Mouse (Mus musculus) MEL (cell line): ENCODE measurements around the gene Odf2l. TPM values are rescaled to one million over a fixed set of nuclear protein-coding genes. Genes with fewer than 3 reads are reported as not detected.

Experiments
- DNase-seq: peaks from one replicate; pipeline ENCODE4 v3.0.0; 2011; ENCODE audit warnings: low read depth, low spot score
- H3K27ac ChIP-seq: 2 replicates; pipeline ENCODE4 v1.5.1; 2012; ENCODE audit warnings: low read depth, mild to moderate bottlenecking, control low read depth, low read length, moderate library complexity; ENCODE audit not compliant: control insufficient read depth
- H3K27me3 ChIP-seq, 2 experiments: fragments of 150-350 bp in 1 of 2; sonication (generic) in 1 of 2; 2 replicates each; pipeline ENCODE4 v1.6.1; 2012; ENCODE audit warnings: low read length in 2 of 2, mild to moderate bottlenecking in 2 of 2, improper control_type of control experiment in 1 of 2, moderate library complexity in 1 of 2; ENCODE audit not compliant: insufficient read depth in 2 of 2, control insufficient read depth in 1 of 2
- H3K36me3 ChIP-seq, 2 experiments: 2 replicates each; pipeline ENCODE4 v1.6.1; 2012 to 2014; ENCODE audit warnings: low read length in 2 of 2, improper control_type of control experiment in 1 of 2, inconsistent platforms in 1 of 2, mild to moderate bottlenecking in 1 of 2; ENCODE audit not compliant: insufficient read depth in 2 of 2, control insufficient read depth in 1 of 2
- H3K4me1 ChIP-seq, 2 experiments: fragments of 150-350 bp in 1 of 2; sonication (generic) in 1 of 2; 2 replicates each; pipeline ENCODE4 v1.6.1; 2012; ENCODE audit warnings: low read length in 2 of 2, improper control_type of control experiment in 1 of 2, mild to moderate bottlenecking in 1 of 2; ENCODE audit not compliant: insufficient read depth in 2 of 2, control insufficient read depth in 1 of 2
- H3K4me3 ChIP-seq, 2 experiments: fragments of 150-350 bp in 1 of 2; sonication (generic) in 1 of 2; 2 replicates each; pipeline ENCODE4 v1.5.1; 2012; ENCODE audit warnings: low read depth in 2 of 2, low read length in 2 of 2, mild to moderate bottlenecking in 2 of 2, moderate library complexity in 2 of 2, control low read depth in 1 of 2, improper control_type of control experiment in 1 of 2; ENCODE audit not compliant: control insufficient read depth in 1 of 2, insufficient read depth in 1 of 2
- H3K79me2 ChIP-seq: 2 replicates; pipeline ENCODE4 v1.6.1; 2012; ENCODE audit warnings: mild to moderate bottlenecking, low read length, moderate library complexity; ENCODE audit not compliant: control insufficient read depth, poor library complexity, insufficient read depth
- H3K9ac ChIP-seq: 2 replicates; pipeline ENCODE4 v1.6.1; 2012; ENCODE audit warnings: low read depth, mild to moderate bottlenecking, control low read depth, low read length, moderate library complexity; ENCODE audit not compliant: control insufficient read depth, poor library complexity, severe bottlenecking
- H3K9me3 ChIP-seq: fragments of 150-350 bp; sonication (generic); replicated peaks from 2 replicates; pipeline ENCODE4 v1.6.1; 2012; ENCODE audit warnings: mild to moderate bottlenecking, low read length, improper control_type of control experiment, moderate library complexity; ENCODE audit not compliant: insufficient read depth
- CHD1 ChIP-seq: IDR thresholded peaks from 2 replicates; pipeline ENCODE4 v1.6.1; 2012; ENCODE audit warnings: low read depth, mild to moderate bottlenecking, inconsistent platforms, low read length, improper control_type of control experiment
- EP300 ChIP-seq, 2 experiments: IDR thresholded peaks; 2 replicates each; pipeline ENCODE4 v1.6.1; 2011; ENCODE audit warnings: improper control_type of control experiment in 2 of 2, low read length in 2 of 2, low read depth in 1 of 2, mild to moderate bottlenecking in 1 of 2
- ETS1 ChIP-seq: IDR thresholded peaks from 2 replicates; pipeline ENCODE4 v1.6.1; 2012; ENCODE audit warnings: low read depth, mild to moderate bottlenecking, inconsistent platforms, low read length, improper control_type of control experiment, moderate library complexity
- GABPA ChIP-seq: IDR thresholded peaks from 2 replicates; pipeline ENCODE4 v1.6.1; 2012; ENCODE audit warnings: low read depth, mild to moderate bottlenecking, inconsistent platforms, low read length, improper control_type of control experiment, moderate library complexity
- GATA1 ChIP-seq: IDR thresholded peaks from 2 replicates; pipeline ENCODE4 v1.6.1; 2011; ENCODE audit warnings: low read depth, low read length, improper control_type of control experiment
- KAT2A ChIP-seq: conservative IDR thresholded peaks from 2 replicates; pipeline ENCODE4 v1.6.1; 2012; ENCODE audit warnings: low read depth, low read length, improper control_type of control experiment, inconsistent platforms
- MAZ ChIP-seq: IDR thresholded peaks from 2 replicates; pipeline ENCODE4 v1.6.1; 2012; ENCODE audit warnings: low read depth, mild to moderate bottlenecking, inconsistent platforms, low read length, improper control_type of control experiment
- MXI1 ChIP-seq: IDR thresholded peaks from 2 replicates; pipeline ENCODE4 v1.6.1; 2011; ENCODE audit warnings: mild to moderate bottlenecking, low read depth, low read length, improper control_type of control experiment
- POLR2AphosphoS5 ChIP-seq: IDR thresholded peaks from 2 replicates; pipeline ENCODE4 v1.6.1; 2012; ENCODE audit warnings: low read depth, borderline replicate concordance, mild to moderate bottlenecking, inconsistent platforms, low read length, moderate library complexity, mixed read lengths
- RAD21 ChIP-seq: IDR thresholded peaks from 2 replicates; pipeline ENCODE4 v1.6.1; 2011; ENCODE audit warnings: mild to moderate bottlenecking, low read depth, low read length, improper control_type of control experiment
- RCOR1 ChIP-seq: IDR thresholded peaks from 2 replicates; pipeline ENCODE4 v1.6.1; 2012; ENCODE audit warnings: low read depth, mild to moderate bottlenecking, inconsistent platforms, low read length, improper control_type of control experiment
- SMC3 ChIP-seq: IDR thresholded peaks from 2 replicates; pipeline ENCODE4 v1.6.1; 2011; ENCODE audit warnings: low read depth, low read length, improper control_type of control experiment
- TAL1 ChIP-seq: IDR thresholded peaks from 2 replicates; pipeline ENCODE4 v1.6.1; 2012; ENCODE audit warnings: mild to moderate bottlenecking, inconsistent platforms, low read length, moderate library complexity, mixed read lengths
- TBP ChIP-seq: IDR thresholded peaks from 2 replicates; pipeline ENCODE4 v1.8.0; 2011; ENCODE audit warnings: low read depth, low read length, improper control_type of control experiment
- TCF12 ChIP-seq: IDR thresholded peaks from 2 replicates; pipeline ENCODE4 v1.6.1; 2014; ENCODE audit warnings: low read depth, mild to moderate bottlenecking, inconsistent platforms, low read length, improper control_type of control experiment, moderate library complexity
- USF1 ChIP-seq: IDR thresholded peaks from 2 replicates; pipeline ENCODE4 v1.6.1; 2014; ENCODE audit warnings: low read depth, mild to moderate bottlenecking, inconsistent platforms, low read length, improper control_type of control experiment, moderate library complexity
- ZC3H11A ChIP-seq: IDR thresholded peaks from 2 replicates; pipeline ENCODE4 v1.6.1; 2012; ENCODE audit warnings: low read depth, mild to moderate bottlenecking, inconsistent platforms, low read length, improper control_type of control experiment
- ZMIZ1 ChIP-seq: IDR thresholded peaks from 2 replicates; pipeline ENCODE4 v1.6.1; 2012; ENCODE audit warnings: low read depth, mild to moderate bottlenecking, inconsistent platforms, low read length, improper control_type of control experiment, moderate library complexity
- polyA plus RNA-seq, 2 experiments: library from polyadenylated mRNA; stranded (reverse) in 1 of 2; unstranded in 1 of 2; fragments of >175 nt in 1 of 2; fragments of >200 nt in 1 of 2; gene quantifications; 2 replicates each; pipeline versions ENCODE4 v1.2.1 to v1.2.4; 2012; ENCODE audit warnings: low replicate concordance in 2 of 2, low read depth in 1 of 2; ENCODE audit not compliant: insufficient read length in 2 of 2, insufficient read depth in 1 of 2, missing spikeins in 1 of 2
- total RNA-seq: library from RNA; depleted of rRNA; stranded (reverse); fragments of 300-350 nt; gene quantifications from 2 replicates; pipeline ENCODE4 v1.2.3, GENCODE M21; 2012

The Odf2l gene
- total and polyA plus RNA-seq, 3 experiments: 12.6 to 15.0 TPM; not detected in 1

GRCm38 (mm10) chr3:145083081-145083480, 35.3 kb upstream of the Odf2l start:
- TF ChIP-seq POLR2AphosphoS5: no peak
- TF ChIP-seq RCOR1: no peak
- TF ChIP-seq CHD1: no peak
- TF ChIP-seq TCF12: peak; percentile 84
- peak; percentile 47 to 64 for TF ChIP-seq EP300 (IDR thresholded peaks at IDR 0.05; ENCODE audit: low read depth in 1 of 2, low read length in 2 of 2)
- peak; percentile 45 for TF ChIP-seq GATA1
- TF ChIP-seq KAT2A: no peak
- TF ChIP-seq MXI1: no peak
- TF ChIP-seq ETS1: peak; percentile 68; the same call in 1 of the 2 replicates
- TF ChIP-seq, all 39 proteins: peak for 4
- H3K9me3 ChIP-seq: no peaks in the 10 kb centered on the region
- no peak overlapping the region for H3K9ac ChIP-seq
- H3K79me2 ChIP-seq: no peaks in the 10 kb centered on the region
- no peak overlapping the region for H3K27ac ChIP-seq
- peak; percentile 8 for DNase-seq
- no peaks in the 10 kb centered on the region for H3K4me1 ChIP-seq
- H3K27me3 ChIP-seq: no peaks in the 10 kb centered on the region
- H3K4me3 ChIP-seq: no peak overlapping the region
- H3K36me3 ChIP-seq: peaks cover 0 to 3% of the 10 kb centered on the region in 2 experiments; a peak in 2 of 4 replicates

GRCm38 (mm10) chr3:145086180-145086579, 32.2 kb upstream of the Odf2l start:
- no peaks in the 10 kb centered on the region for H3K9me3 ChIP-seq
- H3K4me1 ChIP-seq: no peaks in the 10 kb centered on the region
- H3K9ac ChIP-seq: no peak overlapping the region
- H3K27ac ChIP-seq: no peak overlapping the region
- no peaks in the 10 kb centered on the region for H3K79me2 ChIP-seq
- DNase-seq: no peak
- H3K36me3 ChIP-seq: peaks cover 0 to 3% of the 10 kb centered on the region in 2 experiments; a peak in 2 of 4 replicates
- TF ChIP-seq MAZ (no peak), SMC3 (no peak)
- H3K4me3 ChIP-seq: no peak overlapping the region
- H3K27me3 ChIP-seq: no peaks in the 10 kb centered on the region

DNA sequence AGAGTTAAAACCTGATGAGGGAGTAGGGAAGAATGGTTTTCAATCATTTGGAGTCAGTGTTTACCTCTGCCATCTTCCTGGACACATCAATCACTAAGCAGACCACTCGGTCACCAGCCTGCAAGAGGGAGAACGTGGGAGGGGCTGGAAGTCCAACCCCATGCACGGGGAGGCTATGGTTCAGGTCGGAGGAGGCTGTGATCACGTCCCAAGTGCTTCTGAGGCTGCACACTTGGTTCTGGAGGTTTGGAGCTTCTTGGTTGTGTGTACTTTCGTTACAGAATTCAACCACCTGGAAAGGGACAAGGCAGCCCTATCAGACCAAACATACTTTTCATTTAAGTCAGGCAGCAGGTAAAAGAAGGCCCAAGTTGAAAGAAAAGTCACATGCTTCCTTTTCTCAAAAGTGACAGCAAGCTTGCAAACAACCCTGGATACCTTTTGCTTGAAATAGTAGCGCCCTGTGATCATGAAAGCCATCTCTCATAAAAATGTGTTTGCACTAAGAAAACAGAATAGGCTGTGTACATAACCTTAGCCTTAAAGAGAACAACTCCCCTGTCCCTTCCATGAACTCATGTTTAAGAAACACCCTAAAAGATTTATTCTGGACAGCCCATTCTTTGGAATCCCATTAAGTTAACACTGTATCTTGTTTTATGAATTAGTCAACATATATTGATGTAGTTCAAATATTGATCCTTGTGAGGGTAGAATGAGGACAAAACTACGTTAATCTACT, 30.4 kb upstream of the Odf2l start:
- DNase-seq: no peak
- Histone ChIP-seq H3K9ac (no peak overlapping the region), H3K9me3 (no peaks in the 10 kb centered on the region), H3K27me3 (no peaks in the 10 kb centered on the region), H3K27ac (no peak overlapping the region), H3K36me3 (no peaks in the 10 kb centered on the region; a peak in 1 of 4 replicates), H3K4me3 (no peak overlapping the region), H3K4me1 (no peaks in the 10 kb centered on the region), H3K79me2 (no peaks in the 10 kb centered on the region)
- no peak for TF ChIP-seq USF1
- TF ChIP-seq TAL1: no peak
- TF ChIP-seq RAD21: no peak
- TF ChIP-seq ZC3H11A: no peak
- TF ChIP-seq CHD1: no peak
- no peak for TF ChIP-seq MXI1
- no peak for TF ChIP-seq GATA1
- no peak for TF ChIP-seq GABPA
- no peak for TF ChIP-seq ETS1
- no peak for TF ChIP-seq EP300 (IDR thresholded peaks at IDR 0.05; ENCODE audit: low read depth in 1 of 2, low read length in 2 of 2)
- TF ChIP-seq TBP: no peak
- no peak for TF ChIP-seq ZMIZ1
